Mouse (Mus musculus): ENCODE results near the gene Kctd6. TPM values are rescaled to one million over a fixed set of nuclear protein-coding genes. Genes with fewer than 3 reads are reported as not detected.

Gene Kctd6
- polyA plus RNA-seq (2014; fragmentation: Illumina TruSeq; extraction: RNeasy Lipid Tissue Mini Kit (QIAGEN cat#74804); ENCODE audit: low read depth, low replicate concordance), result 16.3 TPM

DNA sequence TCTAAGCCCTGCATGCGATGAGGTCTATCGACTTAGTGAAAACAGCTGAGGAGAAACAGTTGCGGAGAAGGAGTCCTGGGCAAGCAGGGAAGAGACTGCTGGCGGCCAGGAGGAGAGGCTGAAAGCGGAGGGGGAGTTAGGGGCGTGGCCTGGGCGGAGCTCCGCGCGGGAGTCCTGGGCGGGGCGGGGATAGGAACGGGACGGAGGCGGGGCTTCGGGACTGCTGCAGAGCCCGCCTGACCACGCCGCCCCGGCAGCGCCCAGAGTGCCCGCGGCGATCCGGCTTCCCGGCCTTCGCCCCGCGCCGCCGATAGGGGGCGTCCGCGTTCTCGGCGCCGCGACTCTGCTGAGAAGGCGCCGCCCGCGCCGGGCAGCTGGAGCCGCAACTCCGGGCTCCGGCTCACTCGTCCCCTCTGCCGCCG is at the start of gene Kctd6:
TSS of gene Kctd6 (plus strand) at position 338 of the 422 bp plus-strand sequence.

DNA sequence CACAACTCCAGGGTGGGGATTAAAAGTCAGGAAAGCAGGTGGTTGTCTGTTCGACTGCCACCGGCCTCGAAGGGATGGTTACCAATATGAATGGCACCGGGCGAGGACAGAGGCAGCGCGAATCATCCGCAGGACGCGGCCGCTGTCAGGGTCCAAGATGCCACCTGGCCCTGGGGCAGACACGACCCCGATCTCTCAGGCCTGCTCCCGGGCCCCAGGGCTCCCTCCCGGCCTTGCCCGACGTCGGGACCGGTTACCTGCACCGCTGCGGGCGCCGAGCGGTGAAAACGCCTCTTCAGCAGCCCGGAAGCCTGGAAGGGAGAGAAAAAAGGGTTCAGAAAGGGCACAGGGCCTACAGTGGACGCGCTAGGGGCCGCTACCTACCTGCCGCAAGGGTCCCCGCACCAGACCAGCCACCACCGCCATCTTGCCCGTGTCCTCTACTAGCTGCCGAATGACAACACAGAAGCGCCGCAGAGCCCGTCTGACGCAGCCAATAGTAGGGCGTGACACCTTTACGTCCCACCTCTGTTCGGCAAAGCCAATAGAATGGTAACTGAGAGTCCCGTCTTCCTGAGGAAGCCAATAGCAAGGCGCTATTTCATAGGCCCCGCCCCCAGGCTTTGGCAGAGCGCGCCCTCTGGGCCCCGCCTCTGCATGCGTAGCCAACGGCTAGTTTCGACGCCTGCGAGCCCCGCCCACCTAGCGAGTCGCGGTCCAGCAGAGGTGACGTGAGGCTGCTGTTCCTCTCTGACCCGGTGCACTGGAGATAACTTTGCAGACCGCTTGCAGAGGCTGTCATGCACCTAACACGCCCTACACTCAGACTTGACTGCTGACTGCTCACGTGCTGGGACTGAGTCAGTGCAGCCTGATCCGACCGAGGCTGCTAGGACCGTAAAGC is 41.2 kb upstream of the Kctd6 start, which contains the start of gene Pdhb:
TSS of gene Pdhb (minus strand) at position 519 of the 904 bp plus-strand sequence.

DNA sequence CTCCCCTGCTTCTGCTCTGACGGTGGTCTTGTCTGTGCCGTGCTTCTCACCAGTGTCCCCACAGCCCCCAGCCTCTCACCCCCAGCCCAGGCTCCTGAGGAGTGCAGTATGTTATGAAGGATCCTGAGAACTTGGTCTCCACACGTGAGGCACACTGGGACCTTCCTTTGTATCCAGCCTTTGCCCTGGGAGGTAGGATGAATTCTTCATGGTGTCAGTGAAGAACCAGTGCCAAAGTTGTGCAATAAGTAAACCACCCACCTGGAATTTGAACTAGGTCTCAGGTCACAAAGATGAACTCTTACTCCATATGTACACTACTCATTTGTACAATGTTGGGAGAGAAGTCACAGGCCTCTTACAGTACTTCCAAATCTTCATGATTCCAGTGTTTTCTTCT is 45.2 kb downstream of the Kctd6 start, which contains the start of gene Acox2:
TSS of gene Acox2 (minus strand) at position 188 of the 400 bp plus-strand sequence.

Other genes with a start within 250 kb of the Kctd6 start
- gene Dnase1l3, start 219.6 kb upstream of the Kctd6 start, polyA plus RNA-seq (2014; fragmentation: Illumina TruSeq; extraction: RNeasy Lipid Tissue Mini Kit (QIAGEN cat#74804); ENCODE audit: low read depth, low replicate concordance), result 0.57 TPM
- 12.5 TPM for gene Abhd6, start 211.2 kb upstream of the Kctd6 start, polyA plus RNA-seq (2014; fragmentation: Illumina TruSeq; extraction: RNeasy Lipid Tissue Mini Kit (QIAGEN cat#74804); ENCODE audit: low read depth, low replicate concordance)
- 23.9 TPM for gene Rpp14, start 133.8 kb upstream of the Kctd6 start, polyA plus RNA-seq (2014; fragmentation: Illumina TruSeq; extraction: RNeasy Lipid Tissue Mini Kit (QIAGEN cat#74804); ENCODE audit: low read depth, low replicate concordance)
- 31.4 TPM for gene Pxk, start 115.9 kb upstream of the Kctd6 start, polyA plus RNA-seq (2014; fragmentation: Illumina TruSeq; extraction: RNeasy Lipid Tissue Mini Kit (QIAGEN cat#74804); ENCODE audit: low read depth, low replicate concordance)
- 123 TPM for gene Pdhb, start 41.1 kb upstream of the Kctd6 start, polyA plus RNA-seq (2014; fragmentation: Illumina TruSeq; extraction: RNeasy Lipid Tissue Mini Kit (QIAGEN cat#74804); ENCODE audit: low read depth, low replicate concordance)
- 0.63 TPM for gene Acox2, start 45.2 kb downstream of the Kctd6 start, polyA plus RNA-seq (2014; fragmentation: Illumina TruSeq; extraction: RNeasy Lipid Tissue Mini Kit (QIAGEN cat#74804); ENCODE audit: low read depth, low replicate concordance)
- gene Fam107a, start 103.9 kb downstream of the Kctd6 start, polyA plus RNA-seq (2014; fragmentation: Illumina TruSeq; extraction: RNeasy Lipid Tissue Mini Kit (QIAGEN cat#74804); ENCODE audit: low read depth, low replicate concordance), result 6.8 TPM
- 1.9 TPM for gene Oit1, start 164.6 kb downstream of the Kctd6 start, polyA plus RNA-seq (2014; fragmentation: Illumina TruSeq; extraction: RNeasy Lipid Tissue Mini Kit (QIAGEN cat#74804); ENCODE audit: low read depth, low replicate concordance)